Mouse (Mus musculus) MEL (cell line): ENCODE results near the gene Diaph2.
A peak's percentile ranks its signal among the peaks of the same experiment; 100 is the strongest.

Experiments
- CTCF ChIP-seq, 3 experiments: IDR thresholded peaks in 2 of 3; conservative IDR thresholded peaks in 1 of 3; 2 replicates each; pipeline ENCODE4 v1.5.1; 2011 to 2012; ENCODE audit warnings: low read length in 3 of 3, low read depth in 2 of 3, mild to moderate bottlenecking in 2 of 3, improper control_type of control experiment in 1 of 3, inconsistent platforms in 1 of 3, mixed read lengths in 1 of 3, moderate library complexity in 1 of 3; ENCODE audit not compliant: control insufficient read depth in 1 of 3, insufficient read depth in 1 of 3, poor library complexity in 1 of 3, severe bottlenecking in 1 of 3
- NELFE ChIP-seq: IDR thresholded peaks from 2 replicates; pipeline ENCODE4 v1.6.1; 2011; ENCODE audit warnings: low read depth, low read length, improper control_type of control experiment
- POLR2A ChIP-seq, 2 experiments: IDR thresholded peaks; 2 replicates each; pipeline ENCODE4 v1.6.1; 2011 to 2012; ENCODE audit warnings: low read length in 2 of 2, mild to moderate bottlenecking in 2 of 2, control low read depth in 1 of 2, improper control_type of control experiment in 1 of 2, low read depth in 1 of 2, moderate library complexity in 1 of 2; ENCODE audit not compliant: control insufficient read depth in 1 of 2, insufficient read depth in 1 of 2, poor library complexity in 1 of 2
- TBP ChIP-seq: IDR thresholded peaks from 2 replicates; pipeline ENCODE4 v1.8.0; 2011; ENCODE audit warnings: low read depth, low read length, improper control_type of control experiment
- UBTF ChIP-seq: IDR thresholded peaks from 2 replicates; pipeline ENCODE4 v1.6.1; 2012; ENCODE audit warnings: low read depth, mild to moderate bottlenecking, inconsistent platforms, low read length, improper control_type of control experiment, moderate library complexity, borderline replicate concordance; ENCODE audit not compliant: insufficient read depth

DNA sequence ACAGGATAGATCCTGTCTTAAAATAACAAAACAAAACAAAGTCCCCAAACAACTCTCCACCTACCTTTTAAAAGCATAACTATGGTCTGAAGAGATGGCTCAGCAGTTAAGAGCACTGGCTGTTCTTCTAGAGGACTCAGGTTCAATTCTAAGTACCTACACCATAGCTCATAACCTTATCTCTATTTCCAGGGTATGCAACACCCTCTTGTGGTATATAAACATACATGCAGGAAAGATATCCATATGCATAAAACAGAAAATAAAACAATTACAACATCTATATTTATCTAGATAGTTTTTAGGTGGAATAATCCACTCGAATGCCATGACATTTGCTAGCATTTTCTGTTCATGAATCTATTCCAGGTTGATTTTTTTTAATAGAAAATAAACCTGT, 27.2 kb downstream of the Diaph2 start:
- TF ChIP-seq CTCF (IDR thresholded peaks at IDR 0.05 in 2 of 3, conservative IDR thresholded peaks at IDR 0.05 in 1 of 3; ENCODE audit: control insufficient read depth in 1 of 3, insufficient read depth in 1 of 3, low read depth in 2 of 3, low read length in 3 of 3, poor library complexity in 1 of 3, severe bottlenecking in 1 of 3) (peak in 2 of 3 experiments; percentile 31 to 75; a peak in 4 of 6 replicates), UBTF (no peak), POLR2A (IDR thresholded peaks at IDR 0.05; ENCODE audit: control insufficient read depth in 1 of 2, insufficient read depth in 1 of 2, low read depth in 1 of 2, low read length in 2 of 2, poor library complexity in 1 of 2) (no peak), NELFE (no peak), TBP (no peak)
